Mouse (Mus musculus) adrenal gland, postnatal 36 days (tissue): Measurements from ENCODE around the gene Pcnx3. TPM values are rescaled to one million over a fixed set of nuclear protein-coding genes. Genes with fewer than 3 reads are reported as not detected.

Experiments used
- DNase-seq, 2 experiments: peaks; one replicate each; pipeline ENCODE4 v3.0.0; 2021; ENCODE audit warnings: mixed read lengths in 1 of 2
- microRNA-seq: library from miRNA; unstranded; fragments of <30 nt; microRNA quantifications from one replicate; pipeline ENCODE4 v1.2.0, GENCODE M21; 2021
- total RNA-seq, 2 experiments: library from RNA; stranded (reverse); gene quantifications; 2 replicates each; pipeline ENCODE4 v1.2.3; 2021

Gene Pcnx3
- total RNA-seq, 2 experiments from 2014 or later, result 89.5 to 108 TPM

DNA sequence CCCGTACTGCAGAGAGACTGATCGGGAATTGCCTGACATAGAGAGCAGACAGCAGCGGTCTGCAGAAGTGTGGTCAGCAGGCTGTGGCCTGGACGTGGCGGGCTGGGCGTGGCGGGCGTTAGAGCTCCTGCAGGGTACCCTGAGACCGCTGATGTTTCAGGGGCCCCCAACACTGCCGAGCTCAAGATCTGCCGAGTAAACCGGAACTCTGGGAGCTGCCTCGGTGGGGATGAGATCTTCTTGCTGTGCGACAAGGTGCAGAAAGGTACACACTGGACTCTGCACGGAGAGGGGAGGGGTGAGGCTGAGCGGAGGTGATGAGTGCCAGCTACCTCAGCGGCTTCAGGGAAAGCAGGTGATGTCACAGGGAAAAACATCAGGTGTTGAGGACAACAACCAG is 47.7 kb downstream of the Pcnx3 start:
- DNase-seq, result no peak

DNA sequence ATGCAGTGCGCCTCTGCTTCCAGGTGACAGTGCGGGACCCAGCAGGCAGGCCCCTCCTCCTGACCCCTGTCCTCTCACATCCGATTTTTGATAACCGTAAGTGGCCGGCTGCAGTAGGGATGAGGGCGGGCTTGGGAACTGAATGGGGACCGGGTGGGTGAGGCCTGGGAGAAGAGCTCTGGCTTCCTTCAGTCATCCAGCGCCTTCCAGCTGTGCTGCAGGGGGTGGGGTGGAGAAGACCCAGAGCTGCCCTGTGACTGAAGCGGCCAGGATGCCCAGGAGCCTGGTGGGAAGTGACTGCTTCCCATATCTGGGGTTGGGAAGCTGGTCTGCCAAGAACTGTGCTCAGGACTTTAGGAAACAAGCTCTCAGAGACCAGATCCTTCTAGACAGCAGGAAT is 48.4 kb downstream of the Pcnx3 start:
- peak in 1 of 2 experiments; percentile 39 for DNase-seq

DNA sequence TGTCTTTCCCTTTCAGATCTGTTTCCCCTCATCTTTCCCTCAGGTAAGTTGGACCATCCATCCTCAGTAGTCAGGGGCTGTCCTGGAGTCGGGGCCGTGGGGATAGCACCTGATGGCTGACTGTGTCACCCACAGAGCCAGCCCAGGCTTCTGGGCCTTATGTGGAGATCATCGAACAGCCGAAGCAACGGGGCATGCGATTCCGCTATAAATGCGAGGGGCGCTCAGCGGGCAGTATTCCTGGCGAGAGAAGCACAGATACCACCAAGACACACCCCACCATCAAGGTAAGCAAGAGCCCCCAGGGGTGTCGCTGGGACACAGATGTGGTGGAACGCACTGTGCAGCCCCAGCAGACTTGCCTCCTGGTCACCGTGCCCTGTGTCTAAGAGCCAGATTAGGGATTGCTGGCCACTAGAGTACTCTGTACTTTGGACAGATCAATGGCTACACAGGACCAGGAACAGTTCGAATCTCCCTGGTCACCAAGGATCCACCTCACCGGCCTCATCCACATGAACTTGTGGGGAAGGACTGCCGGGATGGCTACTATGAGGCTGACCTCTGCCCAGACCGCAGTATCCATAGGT is 50.2 kb downstream of the Pcnx3 start:
- DNase-seq, result no peak

GRCm38 (mm10) chr19:5637069-5638047 is 51.4 kb downstream of the Pcnx3 start, which contains the start of gene Rela:
Rela (plus strand) TSS chr19:5637483.
- peak; percentile 97 to 98 for DNase-seq

- peak in 1 of 2 experiments; percentile 32 for DNase-seq
These were observed 52.1 kb downstream of the Pcnx3 start for GRCm38 (mm10) chr19:5636571-5637041.

- no peak for DNase-seq
These were observed 52.6 kb downstream of the Pcnx3 start for GRCm38 (mm10) chr19:5636036-5636570.

GRCm38 (mm10) chr19:5632120-5632519 is 56.6 kb downstream of the Pcnx3 start:
- DNase-seq, result no peak

DNA sequence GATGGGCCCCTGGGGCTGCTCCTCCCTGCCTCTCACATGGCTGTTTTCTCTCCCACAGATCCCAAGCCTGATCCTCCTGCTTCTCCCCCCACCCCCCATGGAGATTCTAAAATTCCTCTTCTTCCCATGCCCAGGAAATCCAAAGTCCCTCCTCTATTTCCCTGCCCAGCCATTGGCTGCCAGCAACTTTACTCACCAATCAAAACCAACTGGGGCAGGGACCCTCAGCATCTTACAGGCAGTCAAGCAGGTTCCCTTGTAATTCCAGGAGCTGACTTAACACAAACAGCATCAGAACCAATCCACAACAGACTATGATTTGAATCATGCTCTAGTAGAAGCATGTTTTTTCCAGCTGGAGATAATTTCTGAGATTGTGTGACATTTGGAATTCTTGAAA is 58.8 kb downstream of the Pcnx3 start:
- no peak for DNase-seq

- no peak for DNase-seq
These were observed 63.4 kb downstream of the Pcnx3 start for GRCm38 (mm10) chr19:5625311-5625710.

- DNase-seq, result no peak
These were observed 66.8 kb downstream of the Pcnx3 start for GRCm38 (mm10) chr19:5621884-5622283.

DNA sequence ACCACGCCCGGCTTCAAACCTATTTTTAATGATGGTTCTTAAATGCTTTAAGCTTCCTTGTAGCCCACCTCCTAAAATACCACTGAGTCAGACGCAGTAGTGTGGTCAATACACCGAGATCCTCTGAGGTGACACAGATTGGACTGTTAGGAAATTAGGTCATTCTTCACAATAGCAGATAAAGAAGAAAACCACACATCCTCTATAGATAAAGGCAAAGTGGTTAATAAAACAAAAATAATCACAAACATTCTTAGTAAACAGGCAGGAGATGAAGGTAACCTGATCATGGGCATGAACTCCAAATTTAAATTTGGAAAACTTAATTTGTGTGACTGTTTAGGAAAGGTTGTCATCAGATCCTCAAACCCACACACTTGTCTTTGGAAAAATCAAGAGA is 68.7 kb downstream of the Pcnx3 start:
- DNase-seq, result no peak

DNA sequence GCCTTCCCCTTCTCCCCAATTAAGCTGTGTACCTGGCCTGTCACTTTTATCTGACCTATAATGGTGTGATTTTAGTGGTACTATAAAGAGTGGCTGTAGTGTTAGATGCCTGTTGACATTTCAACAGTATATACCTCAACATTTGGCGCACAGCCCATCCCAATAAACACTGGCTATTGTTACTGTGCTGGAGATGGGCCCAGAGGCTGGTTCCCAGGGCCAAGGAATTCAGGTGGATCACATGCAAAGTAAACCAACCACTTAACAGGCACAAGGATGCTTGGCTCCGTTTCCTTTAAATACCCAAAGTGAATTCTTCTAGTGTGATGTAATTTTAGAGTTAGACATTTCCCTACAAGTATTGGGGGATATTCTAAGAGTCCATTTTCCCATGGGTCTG is 73.8 kb downstream of the Pcnx3 start:
- DNase-seq, result no peak

Small RNA genes within 50 kb of the gene (microRNA-seq; reads per million reads assigned to microRNA genes)
- not detected for gene Mir6987

Other genes with a start within 250 kb of the Pcnx3 start
- 1 to 10 TPM in 1 of 2 experiments, not detected in 1; 5.3 TPM for gene Fosl1, start 241.4 kb downstream of the Pcnx3 start, total RNA-seq
- 1 to 10 TPM; 7.9 to 8.3 TPM for gene Ccdc85b, start 231.0 kb downstream of the Pcnx3 start, total RNA-seq
- 10 to 100 TPM; 89.1 to 95.3 TPM for gene Fibp, start 228.3 kb downstream of the Pcnx3 start, total RNA-seq
- gene Ctsw, start 220.4 kb downstream of the Pcnx3 start, total RNA-seq, result under 1 TPM in 1 of 2 experiments, not detected in 1; 0.26 TPM
- 10 to 100 TPM; 50.2 to 87.9 TPM for gene Efemp2, start 215.0 kb downstream of the Pcnx3 start, total RNA-seq
- gene Mus81, start 200.5 kb downstream of the Pcnx3 start, total RNA-seq, result 10 to 100 TPM; 23.1 to 30.7 TPM
- 100 to 1,000 TPM; 659 to 740 TPM for gene Cfl1, start 198.5 kb downstream of the Pcnx3 start, total RNA-seq
- gene 1700020D05Rik, start 185.1 kb downstream of the Pcnx3 start, total RNA-seq, result 1 to 10 TPM; 1.0 to 1.5 TPM
- 10 to 100 TPM; 11.1 to 12.1 TPM for gene Snx32, start 178.4 kb downstream of the Pcnx3 start, total RNA-seq
- not detected for gene Ovol1, start 128.3 kb downstream of the Pcnx3 start, total RNA-seq
- 1 to 10 TPM; 7.8 to 8.3 TPM for gene Ap5b1, start 120.9 kb downstream of the Pcnx3 start, total RNA-seq
- gene Rnaseh2c, start 87.0 kb downstream of the Pcnx3 start, total RNA-seq, result 100 to 1,000 TPM; 124 to 139 TPM
- 10 to 100 TPM; 66.2 to 68.2 TPM for gene Kat5, start 78.7 kb downstream of the Pcnx3 start, total RNA-seq
- gene Rela, start 51.4 kb downstream of the Pcnx3 start, total RNA-seq, result 10 to 100 TPM; 85.7 to 86.4 TPM
- 10 to 100 TPM; 40.5 to 57.2 TPM for gene Sipa1, start 25.2 kb downstream of the Pcnx3 start, total RNA-seq
- 10 to 100 TPM; 44.7 to 45.8 TPM for gene Map3k11, start 166 bp downstream of the Pcnx3 start, total RNA-seq
- not detected for gene Kcnk7, start 15.5 kb upstream of the Pcnx3 start, total RNA-seq
- gene Ehbp1l1, start 37.4 kb upstream of the Pcnx3 start, total RNA-seq, result 10 to 100 TPM; 30.8 to 38.3 TPM
- 10 to 100 TPM; 41.4 to 66.5 TPM for gene Fam89b, start 40.7 kb upstream of the Pcnx3 start, total RNA-seq
- gene Ltbp3, start 52.0 kb upstream of the Pcnx3 start, total RNA-seq, result 100 to 1,000 TPM; 222 to 305 TPM
- 100 to 1,000 TPM; 103 to 107 TPM for gene Scyl1, start 82.5 kb upstream of the Pcnx3 start, total RNA-seq
- gene Frmd8, start 186.4 kb upstream of the Pcnx3 start, total RNA-seq, result 10 to 100 TPM; 35.5 to 52.6 TPM
- gene Slc25a45, start 188.9 kb upstream of the Pcnx3 start, total RNA-seq, result 10 to 100 TPM in 1 of 2 experiments, 1 to 10 TPM in 1; 9.4 to 33.2 TPM
- 1 to 10 TPM in 1 of 2 experiments, under 1 TPM in 1; 0.92 to 1.4 TPM for gene Tigd3, start 205.2 kb upstream of the Pcnx3 start, total RNA-seq
- 100 to 1,000 TPM in 1 of 2 experiments, 10 to 100 TPM in 1; 89.6 to 120 TPM for gene Dpf2, start 224.1 kb upstream of the Pcnx3 start, total RNA-seq
- gene Cdc42ep2, start 235.9 kb upstream of the Pcnx3 start, total RNA-seq, result 1 to 10 TPM; 6.0 to 6.2 TPM